Mouse (Mus musculus) forebrain, embryonic 14.5 days (tissue): ENCODE data around the gene Hypm. TPM values are rescaled to one million over a fixed set of nuclear protein-coding genes. Genes with fewer than 3 reads are reported as not detected.
A peak's percentile ranks its signal among the peaks of the same experiment; 100 is the strongest.

Source experiments
- ATAC-seq: fragments of 200-750 bp; cut with Nextera tagmentation; 2 replicates; pipeline ENCODE4 v1.8.0; 2017; ENCODE audit warnings: mild to moderate bottlenecking, moderate library complexity
- DNase-seq: peaks from one replicate; pipeline ENCODE4 v3.0.0-alpha.2; 2015; ENCODE audit warnings: low spot score
- H3K27ac ChIP-seq: fragments of 300-500 bp; sonication (generic); 2 replicates; pipeline ENCODE4 v1.5.1; 2014; ENCODE audit warnings: low read depth, mild to moderate bottlenecking, control low read depth, low read length, moderate library complexity
- H3K27me3 ChIP-seq: fragments of 300-500 bp; sonication (generic); replicated peaks from 2 replicates; pipeline ENCODE4 v1.6.1; 2014; ENCODE audit warnings: low read length, control low read depth, mixed read lengths; ENCODE audit not compliant: control insufficient read depth, insufficient read depth
- H3K36me3 ChIP-seq: fragments of 300-500 bp; sonication (generic); 2 replicates; pipeline ENCODE4 v1.6.1; 2014; ENCODE audit warnings: low read length, control low read depth; ENCODE audit not compliant: control insufficient read depth, insufficient read depth
- H3K4me1 ChIP-seq: fragments of 300-500 bp; sonication (generic); 2 replicates; pipeline ENCODE4 v1.6.1; 2014; ENCODE audit warnings: antibody characterized with exemption, low read length, control low read depth; ENCODE audit not compliant: control insufficient read depth, insufficient read depth
- H3K4me2 ChIP-seq: fragments of 300-500 bp; sonication (generic); 2 replicates; pipeline ENCODE4 v1.6.1; 2014; ENCODE audit warnings: mild to moderate bottlenecking, control low read depth, low read length
- H3K4me3 ChIP-seq: fragments of 300-500 bp; sonication (generic); 2 replicates; pipeline ENCODE4 v1.5.1; 2014; ENCODE audit warnings: low read depth, low read length, control low read depth
- H3K9ac ChIP-seq: fragments of 300-500 bp; sonication (generic); 2 replicates; pipeline ENCODE4 v1.6.1; 2014; ENCODE audit warnings: mild to moderate bottlenecking, low read length, control low read depth, moderate library complexity
- H3K9me3 ChIP-seq: fragments of 300-500 bp; sonication (generic); replicated peaks from 2 replicates; pipeline ENCODE4 v1.6.1; 2016; ENCODE audit warnings: low read length, control low read depth, mixed read lengths; ENCODE audit not compliant: control insufficient read depth
- WGBS: fragments of 180-500 bp; shearing (Covaris S2); extraction: QIAGEN DNeasy Blood & Tissue Kit; methylation state at CpG from one replicate; pipeline ENCODE4 v1.1.7; 2014; 5-methylcytosine and 5-hydroxymethylcytosine counted together
- polyA plus RNA-seq: library from polyadenylated mRNA; unstranded; fragments of >200 nt; fragmentation: Nextera tagmentation; extraction: Ambion mirVana; gene quantifications from 2 replicates; pipeline ENCODE4 v1.2.1, GENCODE M21; 2014

Hypm gene
- not detected in 2 replicates for polyA plus RNA-seq

- WGBS = 77% methylated on average over 3 of the region's 3 CpGs
- H3K4me2 ChIP-seq = no peak within 1 kb of the TSS
- H3K9me3 ChIP-seq = no peaks in the 10 kb centered on the region
- no peak for DNase-seq
- no peak within 1 kb of the TSS for H3K9ac ChIP-seq
- no peak within 1 kb of the TSS for H3K4me3 ChIP-seq
- H3K4me1 ChIP-seq = no peaks in the 10 kb centered on the region
- no peaks in the 10 kb centered on the region for H3K36me3 ChIP-seq
- H3K27ac ChIP-seq = no peak within 1 kb of the TSS
- ATAC-seq = no peak
- no peaks in the 10 kb centered on the region for H3K27me3 ChIP-seq
Measured at GRCm38 (mm10) chrX:9846628-9847027, at the start of gene Hypm. Gene Hypm (plus strand): TSS chrX:9846928.

DNA sequence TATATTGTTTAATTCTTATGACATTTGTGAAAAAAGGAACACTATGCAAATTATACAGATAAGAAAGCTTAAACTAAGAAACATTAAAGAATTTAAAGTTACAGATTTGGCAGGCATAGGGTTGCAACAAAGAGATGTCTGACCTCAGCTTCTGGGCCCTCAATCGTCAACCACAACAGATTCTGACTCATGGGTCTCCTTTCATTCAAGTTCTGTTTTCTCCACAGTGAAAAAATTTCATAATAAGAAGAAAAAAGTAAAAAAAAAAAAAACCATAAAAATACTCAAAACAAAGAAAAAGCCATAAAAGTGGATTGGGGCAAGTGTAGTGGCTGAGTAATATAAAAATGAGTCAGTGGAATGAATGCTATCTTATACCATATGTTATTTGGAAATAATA lies 36.6 kb upstream of the Hypm start:
- Histone ChIP-seq H3K4me1 (no peaks in the 10 kb centered on the region), H3K9ac (no peak overlapping the region), H3K36me3 (no peaks in the 10 kb centered on the region), H3K4me2 (no peak overlapping the region), H3K27ac (no peak overlapping the region), H3K4me3 (no peak overlapping the region), H3K27me3 (no peaks in the 10 kb centered on the region), H3K9me3 (no peaks in the 10 kb centered on the region)
- DNase-seq = no peak
- 79% methylated on average over 1 of the region's 1 CpGs for WGBS
- ATAC-seq = no peak

DNA sequence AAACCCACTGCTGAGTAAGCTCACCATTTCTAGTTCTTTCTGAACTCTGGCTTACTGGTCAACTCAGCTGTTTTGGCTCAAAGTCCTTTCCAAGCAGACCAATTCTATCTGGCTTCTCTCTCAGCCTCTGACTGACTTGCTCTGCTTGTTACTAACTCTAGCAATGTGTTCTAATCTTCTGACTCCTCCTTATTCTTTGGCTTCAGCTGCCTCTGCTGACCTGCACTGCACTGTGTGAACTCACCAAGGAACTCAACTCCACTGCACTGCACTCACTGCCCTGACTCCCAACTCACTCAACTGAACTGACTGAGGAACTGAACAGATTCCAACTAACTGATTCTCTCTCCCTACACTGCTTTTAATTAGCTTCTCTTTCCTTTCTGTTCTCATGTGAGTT lies 34.3 kb upstream of the Hypm start:
- Histone ChIP-seq H3K4me2 (no peak overlapping the region), H3K9ac (no peak overlapping the region), H3K9me3 (no peaks in the 10 kb centered on the region), H3K4me3 (no peak overlapping the region), H3K27me3 (no peaks in the 10 kb centered on the region), H3K36me3 (no peaks in the 10 kb centered on the region), H3K27ac (no peak overlapping the region), H3K4me1 (no peaks in the 10 kb centered on the region)
- no peak for DNase-seq
- ATAC-seq = no peak

GRCm38 (mm10) chrX:9834779-9835178 lies 11.9 kb upstream of the Hypm start:
- peak; percentile 0 for DNase-seq
- Histone ChIP-seq H3K27ac (no peak overlapping the region), H3K36me3 (no peaks in the 10 kb centered on the region), H3K9me3 (no peaks in the 10 kb centered on the region), H3K9ac (no peak overlapping the region), H3K27me3 (no peaks in the 10 kb centered on the region), H3K4me3 (no peak overlapping the region), H3K4me1 (no peaks in the 10 kb centered on the region), H3K4me2 (no peak overlapping the region)
- WGBS = 74% methylated on average over 2 of the region's 2 CpGs
- ATAC-seq = no peak

DNA sequence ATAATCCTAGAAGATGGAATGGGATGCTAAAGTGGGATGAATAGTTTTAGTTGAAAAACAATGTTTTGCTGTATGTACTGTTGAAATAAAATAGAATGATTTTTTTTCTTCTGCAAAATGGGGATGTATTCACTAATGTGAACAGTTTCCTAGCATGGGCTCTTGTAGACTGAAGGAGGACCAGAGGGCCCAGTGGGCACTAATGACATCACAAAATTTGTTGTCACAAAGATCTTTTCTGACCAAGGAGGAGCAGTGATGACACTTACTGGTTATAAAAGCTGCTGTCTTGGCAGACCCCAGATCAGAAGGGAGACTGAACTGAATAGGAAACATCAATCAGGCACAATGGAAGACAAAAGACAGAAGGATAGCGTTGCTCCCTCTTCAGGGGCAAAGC lies 2.7 kb downstream of the Hypm start, which contains the start of gene H2al3:
H2al3 (plus strand) TSS at position 301 of the 400 bp plus-strand sequence.
- Histone ChIP-seq H3K4me2 (no peak within 1 kb of the TSS), H3K9me3 (no peaks in the 10 kb centered on the region), H3K4me3 (no peak within 1 kb of the TSS), H3K9ac (no peak within 1 kb of the TSS), H3K27me3 (no peaks in the 10 kb centered on the region), H3K36me3 (no peaks in the 10 kb centered on the region), H3K27ac (no peak within 1 kb of the TSS), H3K4me1 (no peaks in the 10 kb centered on the region)
- WGBS = 41% methylated on average over 1 of the region's 1 CpGs
- DNase-seq = no peak
- ATAC-seq = no peak

DNA sequence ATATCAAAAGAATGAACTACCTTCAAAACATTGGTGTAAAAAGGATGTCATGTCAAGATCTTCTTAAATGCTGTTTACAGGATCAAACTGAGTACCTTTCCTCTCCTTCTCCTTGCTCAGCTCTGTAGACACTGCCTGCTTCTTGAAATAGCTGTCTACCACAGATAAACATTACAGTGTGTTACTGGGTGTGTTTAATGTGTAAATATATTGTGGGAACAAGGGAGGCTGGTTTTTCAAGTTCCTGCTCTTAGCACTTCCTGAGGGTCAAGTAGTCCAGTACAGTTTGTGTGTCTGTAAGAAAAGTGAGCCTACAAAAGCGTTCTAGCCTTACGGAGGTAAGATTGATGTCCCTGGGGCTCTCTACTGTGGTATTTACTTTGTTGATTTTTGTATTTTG lies 15.1 kb downstream of the Hypm start:
- ATAC-seq (no peak), DNase-seq (no peak)
- Histone ChIP-seq H3K9me3 (no peaks in the 10 kb centered on the region), H3K36me3 (no peaks in the 10 kb centered on the region), H3K27ac (no peak overlapping the region), H3K4me2 (no peak overlapping the region), H3K4me1 (no peaks in the 10 kb centered on the region), H3K4me3 (no peak overlapping the region), H3K27me3 (no peaks in the 10 kb centered on the region), H3K9ac (no peak overlapping the region)
- WGBS = 91% methylated on average over 2 of the region's 2 CpGs

GRCm38 (mm10) chrX:9875519-9875918 lies 28.8 kb downstream of the Hypm start:
- H3K27me3 ChIP-seq = no peaks in the 10 kb centered on the region
- no peaks in the 10 kb centered on the region for H3K9me3 ChIP-seq
- no peak overlapping the region for H3K27ac ChIP-seq
- ATAC-seq = no peak
- WGBS = 86% methylated on average over 2 of the region's 2 CpGs
- no peak overlapping the region for H3K4me3 ChIP-seq
- no peak for DNase-seq
- no peak overlapping the region for H3K4me2 ChIP-seq
- H3K4me1 ChIP-seq = no peaks in the 10 kb centered on the region
- no peak overlapping the region for H3K9ac ChIP-seq
- H3K36me3 ChIP-seq = no peaks in the 10 kb centered on the region

DNA sequence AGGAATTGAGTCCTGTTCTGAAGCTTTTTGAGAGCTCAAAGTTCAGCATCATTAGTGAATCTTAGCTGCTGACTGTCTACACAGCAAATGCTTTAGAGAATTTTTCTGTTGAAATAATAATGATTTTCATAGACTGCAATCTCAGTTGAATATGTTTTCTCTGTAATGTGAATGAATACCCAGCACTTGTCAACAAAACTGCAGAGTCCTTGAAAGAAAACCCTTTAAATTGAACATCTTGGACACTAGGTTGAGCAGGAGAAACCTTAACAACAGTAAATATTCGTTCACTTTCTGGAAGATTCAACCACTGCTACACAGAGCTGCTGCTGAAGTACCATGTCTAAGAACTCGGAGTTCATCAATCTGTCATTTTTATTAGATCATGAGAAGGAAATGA lies 38.6 kb downstream of the Hypm start, which contains the start of gene Sytl5:
Sytl5 (plus strand) TSS at position 301 of the 400 bp plus-strand sequence.
- H3K27me3 ChIP-seq = no peaks in the 10 kb centered on the region
- H3K4me1 ChIP-seq = no peaks in the 10 kb centered on the region
- DNase-seq = no peak
- no peak within 1 kb of the TSS for H3K4me3 ChIP-seq
- H3K9ac ChIP-seq = no peak within 1 kb of the TSS
- no peak within 1 kb of the TSS for H3K27ac ChIP-seq
- no peak within 1 kb of the TSS for H3K4me2 ChIP-seq
- no peak for ATAC-seq
- no peaks in the 10 kb centered on the region for H3K36me3 ChIP-seq
- WGBS = 64% methylated on average over 2 of the region's 2 CpGs
- no peaks in the 10 kb centered on the region for H3K9me3 ChIP-seq
